Mouse (Mus musculus): ENCODE results near the gene Dnah2.
"Not testable (repeated sequence)": the region's sequence is repeated elsewhere in the genome, so short reads cannot be mapped to it uniquely, and the experiment has no call there.

Dnah2 gene

GRCm38 (mm10) chr11:69530755-69531154 is 18.2 kb downstream of the Dnah2 start:
- in situ Hi-C loops (cut with MboI, MseI), result not testable (repeated sequence)

GRCm38 (mm10) chr11:69530281-69530680 is 18.6 kb downstream of the Dnah2 start:
- in situ Hi-C loops (cut with MboI, MseI), result not testable (repeated sequence)

- in situ Hi-C loops (cut with MboI, MseI), result no loop called here
Observed at GRCm38 (mm10) chr11:69528031-69528390, 20.9 kb downstream of the Dnah2 start.

- in situ Hi-C loops (cut with MboI, MseI), result no loop called here
Observed at GRCm38 (mm10) chr11:69527098-69528030, 21.5 kb downstream of the Dnah2 start.

GRCm38 (mm10) chr11:69526631-69527030 is 22.3 kb downstream of the Dnah2 start:
- in situ Hi-C loops (cut with MboI, MseI), result no loop called here

DNA sequence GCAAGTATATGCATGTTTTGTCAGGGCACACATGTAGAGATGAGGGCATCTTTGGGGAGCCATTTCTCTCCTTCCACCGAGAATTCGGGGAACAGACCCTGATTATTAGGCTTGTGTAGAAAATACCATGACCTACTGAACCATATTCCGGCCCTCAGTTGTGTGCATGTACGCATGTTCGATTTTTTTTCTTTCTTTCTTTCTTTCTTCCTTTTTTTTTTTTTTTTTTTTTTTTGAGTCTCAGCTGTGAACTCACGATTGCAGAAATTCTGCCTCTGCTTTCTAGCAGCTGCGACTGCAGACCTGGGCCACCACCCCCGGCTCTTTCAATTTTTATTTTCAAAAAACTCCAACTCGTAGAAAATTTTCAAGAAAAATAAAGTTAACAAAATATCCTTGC is 23.2 kb downstream of the Dnah2 start:
- in situ Hi-C loops (cut with MboI, MseI), result no loop called here

- in situ Hi-C loops (cut with MboI, MseI), result no loop called here
Observed at GRCm38 (mm10) chr11:69523651-69524050, 25.3 kb downstream of the Dnah2 start.

- in situ Hi-C loops (cut with MboI, MseI), result no loop called here
Observed at GRCm38 (mm10) chr11:69521526-69522149, 27.3 kb downstream of the Dnah2 start.

DNA sequence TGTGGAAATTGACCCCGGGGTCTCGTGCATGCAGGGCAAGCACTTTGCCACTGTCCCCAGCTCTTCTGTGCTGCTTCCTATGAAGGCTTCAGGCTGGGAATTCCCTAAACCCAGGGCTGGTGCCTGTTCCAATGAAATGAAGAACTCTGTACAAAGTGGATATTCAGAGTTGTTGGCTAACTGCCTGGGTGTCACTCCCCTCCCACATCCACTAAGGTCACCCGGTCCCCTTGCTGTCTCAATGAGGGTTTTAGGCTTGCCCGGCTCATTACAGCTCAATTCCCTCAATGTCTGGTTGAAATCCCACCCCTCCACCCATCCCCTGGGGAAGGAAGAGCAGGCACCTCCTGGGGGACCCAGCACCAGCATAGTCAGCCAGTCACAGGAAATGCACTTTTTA is 28.9 kb downstream of the Dnah2 start:
- in situ Hi-C loops (cut with MboI, MseI), result loop anchor here (5.0 kb wide), 1 partner anchor 258 kb away; no protein-coding TSS in a partner anchor

- in situ Hi-C loops (cut with MboI, MseI), result loop anchor here (5.0 kb wide), 1 partner anchor 254 kb away; no protein-coding TSS in a partner anchor
Observed at GRCm38 (mm10) chr11:69516661-69517060, 32.2 kb downstream of the Dnah2 start.

DNA sequence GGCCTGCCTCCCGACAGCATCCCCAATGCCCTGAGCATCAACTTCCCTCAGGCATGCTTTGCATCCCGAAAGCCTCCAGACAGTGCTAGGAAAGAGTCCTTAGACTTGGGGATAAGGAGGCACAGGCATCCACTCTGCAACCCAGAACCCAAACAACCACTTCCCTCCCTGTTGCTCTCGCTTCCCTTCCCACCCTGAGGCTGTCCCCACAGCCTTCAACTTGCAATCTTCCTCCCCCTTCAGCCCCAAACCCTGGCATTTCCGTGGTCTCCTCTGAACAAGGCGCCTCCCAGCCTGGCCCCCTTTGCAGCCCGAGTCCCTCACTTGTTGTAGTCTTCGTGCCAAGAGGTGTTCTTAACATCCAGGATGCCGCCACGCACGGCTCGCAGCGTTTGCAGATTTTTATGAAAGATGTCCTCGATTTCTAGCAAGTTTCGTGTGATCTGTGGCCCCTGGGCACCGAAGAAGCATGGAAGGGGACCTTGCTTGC is 32.7 kb downstream of the Dnah2 start:
- in situ Hi-C loops (cut with MboI, MseI), result loop anchor here (5.0 kb wide), 1 partner anchor 254 kb away; no protein-coding TSS in a partner anchor

DNA sequence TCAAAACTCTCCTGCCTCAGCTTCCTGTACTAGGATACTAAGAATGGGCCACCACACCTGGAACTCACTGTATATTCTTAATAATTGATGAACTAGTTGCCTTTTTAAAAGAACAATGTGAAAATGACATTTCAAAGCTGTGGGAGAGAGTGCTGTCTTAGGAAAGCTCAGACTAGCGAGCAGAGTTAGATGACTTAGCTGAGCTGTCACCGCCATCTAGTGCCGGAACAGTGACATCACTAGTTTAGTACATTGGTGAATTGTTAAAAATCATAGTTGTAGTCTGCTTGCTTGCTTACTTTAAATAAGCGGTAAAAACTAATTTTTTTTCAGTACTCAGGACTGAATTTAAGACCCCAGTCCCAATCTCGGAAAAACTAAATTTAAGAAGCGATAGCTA is 35.1 kb downstream of the Dnah2 start:
- in situ Hi-C loops (cut with MboI, MseI), result no loop called here

- in situ Hi-C loops (cut with MboI, MseI), result no loop called here
Observed at GRCm38 (mm10) chr11:69510796-69511496, 38.0 kb downstream of the Dnah2 start.

- in situ Hi-C loops (cut with MboI, MseI), result no loop called here
Observed at GRCm38 (mm10) chr11:69503863-69504280, 45.0 kb downstream of the Dnah2 start.

DNA sequence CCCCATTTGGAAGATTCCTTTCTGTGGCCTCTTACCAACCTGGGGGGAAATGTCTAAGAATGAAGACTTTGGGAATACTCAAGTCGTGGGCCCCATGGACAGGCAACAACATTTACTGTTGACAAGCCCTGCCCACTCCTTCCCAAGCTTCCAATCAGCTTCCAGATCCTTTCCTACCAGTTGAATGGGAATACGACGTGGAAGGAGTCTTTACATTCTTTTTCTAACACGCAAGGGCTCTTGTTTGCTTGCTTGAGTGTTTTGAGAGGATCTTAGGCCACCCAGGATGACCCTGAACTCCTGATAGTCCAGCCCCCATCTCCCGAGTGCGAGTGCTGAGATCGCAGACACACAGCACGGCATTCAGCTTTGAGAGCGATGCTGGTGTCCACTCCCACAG is 47.4 kb downstream of the Dnah2 start:
- in situ Hi-C loops (cut with MboI, MseI), result no loop called here

GRCm38 (mm10) chr11:69499140-69499539 is 49.8 kb downstream of the Dnah2 start:
- in situ Hi-C loops (cut with MboI, MseI), result no loop called here

- in situ Hi-C loops (cut with MboI, MseI), result no loop called here
Observed at GRCm38 (mm10) chr11:69491711-69492110, 57.2 kb downstream of the Dnah2 start.

- in situ Hi-C loops (cut with MboI, MseI), result no loop called here
Observed at GRCm38 (mm10) chr11:69490898-69491297, 58.0 kb downstream of the Dnah2 start.

- in situ Hi-C loops (cut with MboI, MseI), result no loop called here
Observed at GRCm38 (mm10) chr11:69487474-69487873, 61.4 kb downstream of the Dnah2 start.

DNA sequence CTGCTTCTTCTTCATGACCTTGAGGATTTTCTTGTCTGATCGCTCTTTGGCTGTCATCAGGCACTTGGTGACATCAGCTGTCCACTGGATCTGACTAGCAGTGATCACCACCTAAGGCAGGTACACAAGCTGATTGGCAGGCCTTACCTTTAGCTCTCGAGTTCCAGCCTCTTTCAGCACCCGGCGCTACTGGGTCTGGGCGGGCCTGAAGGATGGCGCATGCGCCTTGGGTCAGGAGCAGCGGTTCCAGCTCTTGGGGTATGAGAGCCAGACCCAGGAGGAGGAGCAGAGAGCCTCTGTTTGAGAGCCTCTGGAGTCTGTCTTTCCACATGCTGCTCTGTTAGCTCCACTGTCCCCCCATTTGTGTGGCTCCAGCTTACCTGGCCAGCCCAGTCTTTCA is 71.3 kb downstream of the Dnah2 start:
- in situ Hi-C loops (cut with MboI, MseI), result no loop called here

- in situ Hi-C loops (cut with MboI, MseI), result no loop called here
Observed at GRCm38 (mm10) chr11:69476802-69477201, 72.1 kb downstream of the Dnah2 start.

DNA sequence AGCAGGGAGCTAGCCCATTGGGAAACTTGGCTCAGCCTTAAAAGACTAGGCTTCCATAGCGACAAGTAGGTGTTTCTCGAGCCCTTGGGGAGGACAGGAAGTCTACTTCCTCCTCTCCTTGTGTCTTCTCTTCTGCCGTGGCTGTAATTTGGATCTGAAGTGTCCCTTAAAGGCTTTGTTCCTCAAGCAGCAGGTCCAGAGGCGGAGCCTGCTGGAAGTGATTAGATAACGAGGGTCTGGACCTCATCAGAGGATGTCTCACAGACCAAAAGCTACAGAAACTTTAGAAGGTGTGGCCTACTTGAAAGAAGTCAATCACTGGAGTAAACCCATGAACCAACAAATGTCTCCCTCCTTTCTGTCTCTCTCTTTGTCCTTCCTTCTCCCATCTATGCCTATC is 74.2 kb downstream of the Dnah2 start:
- in situ Hi-C loops (cut with MboI, MseI), result loop anchor here (25.0 kb wide), 1 partner anchor 1862 kb away; no protein-coding TSS in a partner anchor

Data from T-helper 1 cell (primary cell).